Mouse (Mus musculus): ENCODE measurements around the gene Stt3b. TPM values are rescaled to one million over a fixed set of nuclear protein-coding genes. Genes with fewer than 3 reads are reported as not detected.

Gene Stt3b
- total and polyA plus RNA-seq, 3 experiments = 26.0 to 95.9 (median 65.4) TPM

DNA sequence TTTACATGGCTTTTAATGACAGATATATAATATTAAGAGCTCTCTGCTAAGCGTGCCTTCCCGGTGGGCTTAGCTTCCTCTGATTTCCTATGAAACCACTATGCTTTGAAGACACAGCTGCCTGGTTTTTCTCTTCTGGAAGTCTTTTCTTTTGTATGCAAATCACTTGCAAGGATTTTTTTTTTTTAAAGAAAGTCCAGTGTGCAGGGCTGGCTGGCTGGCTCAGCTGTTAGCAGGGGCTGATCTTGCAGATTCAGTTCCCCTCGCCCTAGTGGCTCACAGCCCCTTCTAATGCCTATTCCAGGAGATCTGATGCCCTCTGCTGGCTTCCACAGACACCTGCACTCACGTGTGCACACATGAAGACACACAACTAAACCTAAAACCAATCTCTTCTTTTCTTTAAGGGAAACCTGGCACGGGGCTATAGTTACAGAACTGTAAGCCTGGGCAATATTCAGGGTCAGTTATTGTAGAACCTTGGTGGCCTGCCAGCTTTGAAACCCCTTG, 96.4 kb downstream of the Stt3b start:
- H3K4me3 ChIP-seq (ENCODE audit: low read depth, low read length) = no peak overlapping the region
- H3K4me1 ChIP-seq (ENCODE audit: insufficient read depth, low read depth, low read length) = no peaks in the 10 kb centered on the region

DNA sequence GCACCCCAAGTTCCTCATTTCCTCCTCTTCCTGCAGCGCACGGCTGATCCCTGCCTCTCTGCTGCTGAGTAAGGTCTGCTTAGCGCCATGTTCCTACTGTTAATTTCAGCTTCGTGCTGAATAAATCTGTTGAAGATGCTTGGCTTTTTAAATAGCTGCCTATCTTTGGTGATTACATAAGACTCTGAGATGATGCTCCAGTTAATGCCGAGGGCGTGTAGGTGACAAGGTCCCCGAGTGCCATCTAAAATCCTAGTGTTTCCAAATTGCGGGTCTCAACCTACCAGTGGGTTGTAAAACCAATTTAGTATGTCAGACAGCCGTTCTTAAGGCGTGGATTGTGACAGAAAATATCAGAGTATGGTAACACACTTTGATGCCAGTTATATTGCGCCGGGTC, 99.7 kb downstream of the Stt3b start:
- no peak overlapping the region for H3K4me3 ChIP-seq (ENCODE audit: low read depth, low read length)
- H3K4me1 ChIP-seq (ENCODE audit: insufficient read depth, low read depth, low read length) = no peaks in the 10 kb centered on the region
- ATAC-seq (ENCODE audit: extremely low read depth, insufficient number of reproducible peaks, low FRiP score, poor library complexity, severe bottlenecking) (no peak), DNase-seq (ENCODE audit: low spot score) (no peak)
- H3K9me3 ChIP-seq (replicated peaks) = peaks cover 38% of the 10 kb centered on the region
- no peaks in the 10 kb centered on the region for H3K36me3 ChIP-seq (replicated peaks)
- TF ChIP-seq GATA1 (IDR thresholded peaks at IDR 0.05; ENCODE audit: borderline replicate concordance, low read length) = no peak
- H3K27me3 ChIP-seq (ENCODE audit: insufficient read depth, low read length) = no peaks in the 10 kb centered on the region

More for the DNA sequence above, 96.4 kb downstream of the Stt3b start:
- no peak for TF ChIP-seq GATA1 (IDR thresholded peaks at IDR 0.05; ENCODE audit: borderline replicate concordance, low read length)
- no peak for TF ChIP-seq GATA2 (IDR thresholded peaks at IDR 0.05; ENCODE audit: borderline replicate concordance, low read depth, low read length)
- TF ChIP-seq TAL1 (conservative IDR thresholded peaks at IDR 0.05; ENCODE audit: low read depth, low read length) = no peak
- no peak for TF ChIP-seq CTCF (IDR thresholded peaks at IDR 0.05; ENCODE audit: low read depth, low read length)
- TF ChIP-seq POLR2AphosphoS5 (IDR thresholded peaks at IDR 0.05; ENCODE audit: insufficient replicate concordance, low read depth, low read length) = no peak
- H3K27me3 ChIP-seq (ENCODE audit: insufficient read depth, low read length) = no peaks in the 10 kb centered on the region
- ATAC-seq (ENCODE audit: extremely low read depth, insufficient number of reproducible peaks, low FRiP score, poor library complexity, severe bottlenecking) (no peak), DNase-seq (ENCODE audit: low spot score) (no peak)
- peaks cover 42% of the 10 kb centered on the region for H3K9me3 ChIP-seq (replicated peaks)
- H3K36me3 ChIP-seq (replicated peaks) = no peaks in the 10 kb centered on the region

DNA sequence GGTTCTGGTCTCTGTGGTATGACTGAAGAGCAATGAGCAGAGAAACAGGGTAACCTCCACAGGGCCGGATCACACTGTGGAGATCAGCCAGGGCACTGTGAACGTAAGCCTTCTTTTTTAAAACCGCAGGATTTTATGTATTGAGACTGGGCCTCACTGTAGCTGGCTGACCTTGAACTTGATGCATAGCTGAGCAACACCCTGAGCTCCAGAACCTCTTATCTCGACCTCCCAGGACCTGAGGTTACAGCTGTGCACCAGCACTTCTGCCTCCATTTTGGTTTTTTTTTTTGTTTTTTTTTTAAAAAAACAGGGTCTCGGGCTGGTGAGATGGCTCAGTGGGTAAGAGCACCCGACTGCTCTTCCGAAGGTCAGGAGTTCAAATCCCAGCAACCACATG, 100.5 kb downstream of the Stt3b start:
- H3K4me1 ChIP-seq (ENCODE audit: insufficient read depth, low read depth, low read length) = no peaks in the 10 kb centered on the region
- no peak overlapping the region for H3K4me3 ChIP-seq (ENCODE audit: low read depth, low read length)
- no peaks in the 10 kb centered on the region for H3K27me3 ChIP-seq (ENCODE audit: insufficient read depth, low read length)
- DNase-seq (ENCODE audit: low spot score) (no peak), ATAC-seq (ENCODE audit: extremely low read depth, insufficient number of reproducible peaks, low FRiP score, poor library complexity, severe bottlenecking) (no peak)
- H3K36me3 ChIP-seq (replicated peaks) = no peaks in the 10 kb centered on the region
- TF ChIP-seq GATA2 (IDR thresholded peaks at IDR 0.05; ENCODE audit: borderline replicate concordance, low read depth, low read length) (no peak), GATA1 (IDR thresholded peaks at IDR 0.05; ENCODE audit: borderline replicate concordance, low read length) (no peak)
- peaks cover 38% of the 10 kb centered on the region for H3K9me3 ChIP-seq (replicated peaks)

DNA sequence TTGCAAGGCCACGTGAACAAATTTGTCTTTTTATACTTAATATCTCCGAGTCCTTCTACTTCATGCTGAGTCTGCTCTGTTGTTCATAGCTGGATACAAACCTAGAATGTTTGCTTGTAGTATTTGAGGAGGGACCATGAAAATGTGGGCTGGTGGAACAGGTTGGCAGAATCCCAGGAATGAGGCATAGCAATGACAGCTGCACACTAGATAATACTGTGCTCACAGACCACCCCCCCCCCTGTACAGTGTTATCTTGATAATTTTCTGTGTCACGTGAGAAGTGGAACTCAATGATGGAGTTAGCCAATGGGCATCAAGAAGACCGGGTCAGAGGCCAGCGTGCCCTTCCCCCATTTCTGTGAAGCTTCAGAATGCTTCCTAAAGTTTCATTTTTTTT, 104.0 kb downstream of the Stt3b start:
- Histone ChIP-seq H3K4me3 (ENCODE audit: low read depth, low read length) (no peak overlapping the region), H3K4me1 (ENCODE audit: insufficient read depth, low read depth, low read length) (no peaks in the 10 kb centered on the region)
- no peak for ATAC-seq (ENCODE audit: extremely low read depth, insufficient number of reproducible peaks, low FRiP score, poor library complexity, severe bottlenecking)

DNA sequence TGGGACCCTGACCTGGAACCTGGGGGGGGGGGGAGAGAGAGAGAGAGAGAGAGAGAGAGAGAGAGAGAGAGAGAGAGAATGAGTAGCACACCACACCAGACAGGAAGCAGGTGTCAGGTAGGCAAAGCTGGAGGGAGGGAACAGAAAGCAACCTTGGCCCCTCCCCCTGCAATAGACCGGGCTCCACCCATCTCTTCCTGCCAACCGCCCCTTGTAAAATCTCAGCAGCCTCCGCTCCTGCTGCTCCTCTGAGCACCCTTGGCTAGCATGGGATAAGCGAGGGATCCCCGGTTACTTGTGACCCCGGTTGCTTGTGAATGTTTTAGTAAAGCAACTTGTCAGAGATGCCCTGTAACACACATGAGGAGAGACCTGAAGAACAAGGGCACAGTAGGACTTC, 104.7 kb downstream of the Stt3b start:
- ATAC-seq (ENCODE audit: extremely low read depth, insufficient number of reproducible peaks, low FRiP score, poor library complexity, severe bottlenecking) = no peak
- Histone ChIP-seq H3K27me3 (ENCODE audit: insufficient read depth, low read length) (no peaks in the 10 kb centered on the region), H3K36me3 (replicated peaks) (no peaks in the 10 kb centered on the region), H3K9me3 (replicated peaks) (peaks cover 50% of the 10 kb centered on the region), H3K4me3 (ENCODE audit: low read depth, low read length) (no peak overlapping the region), H3K4me1 (ENCODE audit: insufficient read depth, low read depth, low read length) (no peaks in the 10 kb centered on the region)
- TF ChIP-seq CTCF (IDR thresholded peaks at IDR 0.05; ENCODE audit: low read depth, low read length) (no peak), GATA1 (IDR thresholded peaks at IDR 0.05; ENCODE audit: borderline replicate concordance, low read length) (no peak), POLR2AphosphoS5 (IDR thresholded peaks at IDR 0.05; ENCODE audit: insufficient replicate concordance, low read depth, low read length) (no peak)
- DNase-seq (ENCODE audit: low spot score) = no peak

More for the DNA sequence above, 104.0 kb downstream of the Stt3b start:
- TF ChIP-seq POLR2AphosphoS5 (IDR thresholded peaks at IDR 0.05; ENCODE audit: insufficient replicate concordance, low read depth, low read length) (no peak), CTCF (IDR thresholded peaks at IDR 0.05; ENCODE audit: low read depth, low read length) (no peak)
- no peak for DNase-seq (ENCODE audit: low spot score)
- H3K36me3 ChIP-seq (replicated peaks) = no peaks in the 10 kb centered on the region
- H3K9me3 ChIP-seq (replicated peaks) = peaks cover 45% of the 10 kb centered on the region
- no peaks in the 10 kb centered on the region for H3K27me3 ChIP-seq (ENCODE audit: insufficient read depth, low read length)

DNA sequence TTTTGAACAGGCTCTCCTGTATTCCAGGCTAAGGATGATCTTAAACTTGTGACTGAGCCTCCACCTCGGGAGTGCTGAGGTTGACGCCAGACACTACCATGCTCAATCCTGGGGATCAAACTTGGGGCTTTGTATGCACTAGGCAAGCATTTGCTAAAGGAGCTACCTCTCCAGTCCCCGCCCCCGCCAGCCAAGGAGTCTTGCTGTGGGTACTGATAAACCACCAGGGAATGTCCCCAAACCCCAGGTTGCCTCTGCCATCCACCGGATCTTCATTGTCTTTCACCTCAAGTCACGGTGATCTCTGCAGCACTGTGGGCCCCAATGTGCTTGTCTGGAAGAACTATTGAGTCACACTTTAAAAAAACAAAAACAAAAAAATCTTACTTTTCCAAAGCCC, 107.1 kb downstream of the Stt3b start:
- TF ChIP-seq TAL1 (conservative IDR thresholded peaks at IDR 0.05; ENCODE audit: low read depth, low read length) (no peak), CTCF (IDR thresholded peaks at IDR 0.05; ENCODE audit: low read depth, low read length) (no peak), GATA1 (IDR thresholded peaks at IDR 0.05; ENCODE audit: borderline replicate concordance, low read length) (no peak), POLR2AphosphoS5 (IDR thresholded peaks at IDR 0.05; ENCODE audit: insufficient replicate concordance, low read depth, low read length) (no peak), GATA2 (IDR thresholded peaks at IDR 0.05; ENCODE audit: borderline replicate concordance, low read depth, low read length) (no peak)
- Histone ChIP-seq H3K36me3 (replicated peaks) (no peaks in the 10 kb centered on the region), H3K27me3 (ENCODE audit: insufficient read depth, low read length) (no peaks in the 10 kb centered on the region), H3K4me3 (ENCODE audit: low read depth, low read length) (no peak overlapping the region), H3K9me3 (replicated peaks) (peaks cover 52% of the 10 kb centered on the region), H3K4me1 (ENCODE audit: insufficient read depth, low read depth, low read length) (no peaks in the 10 kb centered on the region)
- DNase-seq (ENCODE audit: low spot score) = no peak
- no peak for ATAC-seq (ENCODE audit: extremely low read depth, insufficient number of reproducible peaks, low FRiP score, poor library complexity, severe bottlenecking)

DNA sequence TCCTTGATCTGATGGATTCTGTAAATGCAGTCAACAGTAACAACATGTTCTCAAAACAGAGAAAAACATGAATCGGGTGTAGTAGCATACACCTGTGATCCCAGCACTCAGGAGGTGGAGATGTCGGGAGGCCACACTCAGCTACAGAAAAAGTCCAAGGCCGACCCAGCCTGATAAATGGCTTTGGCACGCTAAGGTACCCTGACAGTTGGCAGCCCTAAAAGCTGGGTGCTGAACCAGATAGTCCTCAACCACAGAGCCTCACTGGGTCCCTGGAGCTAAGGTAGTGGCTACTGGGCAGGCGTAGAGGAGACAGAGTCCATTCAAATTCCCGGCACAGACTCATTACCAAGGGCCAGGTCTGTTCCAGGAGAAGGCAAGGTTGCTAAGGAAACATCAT, 109.0 kb downstream of the Stt3b start:
- TF ChIP-seq TAL1 (conservative IDR thresholded peaks at IDR 0.05; ENCODE audit: low read depth, low read length) = no peak
- TF ChIP-seq GATA2 (IDR thresholded peaks at IDR 0.05; ENCODE audit: borderline replicate concordance, low read depth, low read length) = no peak
- no peak for TF ChIP-seq CTCF (IDR thresholded peaks at IDR 0.05; ENCODE audit: low read depth, low read length)
- TF ChIP-seq GATA1 (IDR thresholded peaks at IDR 0.05; ENCODE audit: borderline replicate concordance, low read length) = no peak
- TF ChIP-seq POLR2AphosphoS5 (IDR thresholded peaks at IDR 0.05; ENCODE audit: insufficient replicate concordance, low read depth, low read length) = no peak
- Histone ChIP-seq H3K36me3 (replicated peaks) (no peaks in the 10 kb centered on the region), H3K27me3 (ENCODE audit: insufficient read depth, low read length) (no peaks in the 10 kb centered on the region), H3K9me3 (replicated peaks) (peaks cover 60% of the 10 kb centered on the region), H3K4me3 (ENCODE audit: low read depth, low read length) (no peak overlapping the region), H3K4me1 (ENCODE audit: insufficient read depth, low read depth, low read length) (no peaks in the 10 kb centered on the region)
- DNase-seq (ENCODE audit: low spot score) (no peak), ATAC-seq (ENCODE audit: extremely low read depth, insufficient number of reproducible peaks, low FRiP score, poor library complexity, severe bottlenecking) (no peak)

All from G1E (cell line).